Mouse (Mus musculus) kidney, embryonic 14.5 days (tissue): Measurements from ENCODE around the gene Gpr180. TPM values are rescaled to one million over a fixed set of nuclear protein-coding genes. Genes with fewer than 3 reads are reported as not detected.

Experiments
- ATAC-seq: fragments of 200-750 bp; cut with Nextera tagmentation; 2 replicates; pipeline ENCODE4 v1.8.0; 2017; ENCODE audit warnings: moderate number of reproducible peaks, mild to moderate bottlenecking, moderate TSS enrichment, moderate library complexity; ENCODE audit not compliant: low FRiP score, low TSS enrichment
- H3K27ac ChIP-seq: fragments of 300-500 bp; sonication (generic); 2 replicates; pipeline ENCODE4 v1.5.1; 2014; ENCODE audit warnings: low read depth, mild to moderate bottlenecking, low read length, moderate library complexity, mixed read lengths
- H3K27me3 ChIP-seq: fragments of 300-500 bp; sonication (generic); 2 replicates; pipeline ENCODE4 v1.6.1; 2014; ENCODE audit warnings: mild to moderate bottlenecking, low read length; ENCODE audit not compliant: control insufficient read depth, insufficient read depth
- H3K36me3 ChIP-seq: fragments of 300-500 bp; sonication (generic); 2 replicates; pipeline ENCODE4 v1.6.1; 2014; ENCODE audit warnings: low read length, mixed read lengths; ENCODE audit not compliant: control insufficient read depth, insufficient read depth
- H3K4me1 ChIP-seq: fragments of 300-500 bp; sonication (generic); 2 replicates; pipeline ENCODE4 v1.6.1; 2014; ENCODE audit warnings: low read length, mixed read lengths; ENCODE audit not compliant: control insufficient read depth, insufficient read depth
- H3K4me2 ChIP-seq: fragments of 300-500 bp; sonication (generic); replicated peaks from 2 replicates; pipeline ENCODE4 v1.6.1; 2014; ENCODE audit warnings: low read depth, mild to moderate bottlenecking, low read length
- H3K4me3 ChIP-seq: fragments of 300-500 bp; sonication (generic); 2 replicates; pipeline ENCODE4 v1.5.1; 2014; ENCODE audit warnings: mild to moderate bottlenecking, low read length
- H3K9ac ChIP-seq: fragments of 300-500 bp; sonication (generic); 2 replicates; pipeline ENCODE4 v1.6.1; 2014; ENCODE audit warnings: low read depth, mild to moderate bottlenecking, low read length, moderate library complexity
- H3K9me3 ChIP-seq: fragments of 300-500 bp; sonication (generic); 2 replicates; pipeline ENCODE4 v1.6.1; 2016; ENCODE audit warnings: low read length; ENCODE audit not compliant: control insufficient read depth
- WGBS: fragments of 180-500 bp; shearing (Covaris S2); extraction: QIAGEN DNeasy Blood & Tissue Kit; methylation state at CpG from one replicate; pipeline ENCODE4 v1.1.7; 2014; 5-methylcytosine and 5-hydroxymethylcytosine counted together
- polyA plus RNA-seq: library from polyadenylated mRNA; unstranded; fragments of >200 nt; fragmentation: Nextera tagmentation; extraction: Ambion mirVana; gene quantifications from 2 replicates; pipeline ENCODE4 v1.2.1, GENCODE M21; 2014

The Gpr180 gene
- polyA plus RNA-seq, 1 experiment from 2014 or later: 55.5 TPM

GRCm38 (mm10) chr14:118193001-118193628 is 56.2 kb downstream of the Gpr180 start:
- WGBS: 50% methylated on average over 10 of the region's 10 CpGs
- H3K4me1 ChIP-seq: no peaks in the 10 kb centered on the region
- H3K36me3 ChIP-seq: no peaks in the 10 kb centered on the region
- no peak overlapping the region for H3K27ac ChIP-seq
- no peak for ATAC-seq
- no peak overlapping the region for H3K4me3 ChIP-seq
- H3K27me3 ChIP-seq: peaks cover 7% of the 10 kb centered on the region; the same call in 1 of the 2 replicates
- H3K9me3 ChIP-seq: no peaks in the 10 kb centered on the region
- H3K9ac ChIP-seq: no peak overlapping the region
- no peak overlapping the region for H3K4me2 ChIP-seq

DNA sequence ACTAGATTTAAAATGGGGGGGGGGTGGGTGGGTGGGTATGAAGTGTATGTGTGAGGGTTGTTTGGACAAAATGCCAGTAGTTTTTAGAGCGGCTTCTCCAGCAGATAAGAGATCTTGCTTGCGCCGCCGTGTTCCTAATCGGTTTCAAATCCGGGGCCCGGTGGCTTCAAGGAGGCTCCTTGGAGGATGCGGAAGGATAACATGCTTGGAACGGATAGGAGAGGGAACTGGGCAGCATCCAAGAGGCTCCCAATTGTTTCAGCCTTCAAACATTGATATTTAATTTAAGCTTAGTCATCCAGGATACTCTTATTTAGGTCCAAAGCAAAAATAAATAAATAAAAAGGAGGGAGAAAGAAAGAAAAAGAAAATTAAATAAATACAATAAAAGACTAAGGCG is 56.7 kb downstream of the Gpr180 start:
- H3K36me3 ChIP-seq: no peaks in the 10 kb centered on the region
- no peak for ATAC-seq
- no peaks in the 10 kb centered on the region for H3K9me3 ChIP-seq
- 61% methylated on average over 10 of the region's 10 CpGs for WGBS
- H3K4me2 ChIP-seq: no peak overlapping the region
- no peak overlapping the region for H3K4me3 ChIP-seq
- peaks cover 7% of the 10 kb centered on the region; the same call in 1 of the 2 replicates for H3K27me3 ChIP-seq
- H3K27ac ChIP-seq: no peak overlapping the region
- no peak overlapping the region for H3K9ac ChIP-seq
- H3K4me1 ChIP-seq: no peaks in the 10 kb centered on the region

GRCm38 (mm10) chr14:118194219-118194914 is 57.4 kb downstream of the Gpr180 start:
- no peaks in the 10 kb centered on the region for H3K9me3 ChIP-seq
- WGBS: 74% methylated on average over 13 of the region's 13 CpGs
- H3K4me3 ChIP-seq: no peak overlapping the region
- H3K4me2 ChIP-seq: no peak overlapping the region
- peaks cover 7% of the 10 kb centered on the region; the same call in 1 of the 2 replicates for H3K27me3 ChIP-seq
- no peak overlapping the region for H3K9ac ChIP-seq
- no peaks in the 10 kb centered on the region for H3K36me3 ChIP-seq
- no peaks in the 10 kb centered on the region for H3K4me1 ChIP-seq
- no peak for ATAC-seq
- H3K27ac ChIP-seq: no peak overlapping the region

- Histone ChIP-seq H3K4me1 (no peaks in the 10 kb centered on the region), H3K9ac (no peak overlapping the region), H3K4me3 (no peak overlapping the region), H3K36me3 (no peaks in the 10 kb centered on the region), H3K27ac (no peak overlapping the region), H3K4me2 (no peak overlapping the region), H3K27me3 (peaks cover 7% of the 10 kb centered on the region; the same call in 1 of the 2 replicates), H3K9me3 (no peaks in the 10 kb centered on the region)
- 59% methylated on average over 12 of the region's 12 CpGs for WGBS
- no peak for ATAC-seq
Measured at GRCm38 (mm10) chr14:118197063-118197462, 60.1 kb downstream of the Gpr180 start.

- no peak for ATAC-seq
- Histone ChIP-seq H3K9ac (no peak overlapping the region), H3K9me3 (no peaks in the 10 kb centered on the region), H3K4me2 (no peak overlapping the region), H3K4me3 (no peak overlapping the region), H3K27ac (no peak overlapping the region), H3K36me3 (no peaks in the 10 kb centered on the region), H3K27me3 (0 out of 2 replicates have a peak, but pooled peaks cover 3% of the 10 kb centered on the region), H3K4me1 (no peaks in the 10 kb centered on the region)
- 92% methylated on average over 3 of the region's 3 CpGs for WGBS
Measured at GRCm38 (mm10) chr14:118200731-118201130, 63.8 kb downstream of the Gpr180 start.

- 91% methylated on average over 5 of the region's 5 CpGs for WGBS
- ATAC-seq: no peak
- Histone ChIP-seq H3K4me3 (no peak overlapping the region), H3K27me3 (0 out of 2 replicates have a peak, but pooled peaks cover 2% of the 10 kb centered on the region), H3K27ac (no peak overlapping the region), H3K36me3 (no peaks in the 10 kb centered on the region), H3K9ac (no peak overlapping the region), H3K9me3 (no peaks in the 10 kb centered on the region), H3K4me1 (no peaks in the 10 kb centered on the region), H3K4me2 (no peak overlapping the region)
Measured at GRCm38 (mm10) chr14:118202006-118202405, 65.0 kb downstream of the Gpr180 start.

- Histone ChIP-seq H3K9me3 (peaks cover 3% of the 10 kb centered on the region; the same call in 1 of the 2 replicates), H3K27ac (no peak overlapping the region), H3K4me2 (no peak overlapping the region), H3K9ac (no peak overlapping the region), H3K36me3 (no peaks in the 10 kb centered on the region), H3K4me1 (no peaks in the 10 kb centered on the region), H3K27me3 (no peaks in the 10 kb centered on the region), H3K4me3 (no peak overlapping the region)
- 79% methylated on average over 7 of the region's 7 CpGs for whole genome bisulfite sequencing
- ATAC-seq: no peak
Measured at GRCm38 (mm10) chr14:118203031-118203430, 66.1 kb downstream of the Gpr180 start.

- Histone ChIP-seq H3K9ac (no peak overlapping the region), H3K4me3 (no peak overlapping the region), H3K27ac (no peak overlapping the region), H3K36me3 (no peaks in the 10 kb centered on the region), H3K4me1 (no peaks in the 10 kb centered on the region), H3K27me3 (no peaks in the 10 kb centered on the region), H3K9me3 (peaks cover 3% of the 10 kb centered on the region; the same call in 1 of the 2 replicates), H3K4me2 (no peak overlapping the region)
- ATAC-seq: no peak
- 83% methylated on average over 3 of the region's 3 CpGs for WGBS
Measured at GRCm38 (mm10) chr14:118207347-118207746, 70.4 kb downstream of the Gpr180 start.

- H3K9me3 ChIP-seq: peaks cover 3% of the 10 kb centered on the region; the same call in 1 of the 2 replicates
- no peak overlapping the region for H3K9ac ChIP-seq
- no peaks in the 10 kb centered on the region for H3K4me1 ChIP-seq
- no peak for ATAC-seq
- H3K27me3 ChIP-seq: no peaks in the 10 kb centered on the region; the same call in 1 of the 2 replicates
- no peak overlapping the region for H3K4me3 ChIP-seq
- H3K27ac ChIP-seq: no peak overlapping the region
- H3K36me3 ChIP-seq: no peaks in the 10 kb centered on the region
- WGBS: 23% methylated on average over 5 of the region's 5 CpGs
- H3K4me2 ChIP-seq: no peak overlapping the region
Measured at GRCm38 (mm10) chr14:118209642-118210041, 72.7 kb downstream of the Gpr180 start.
